Mouse (Mus musculus): ENCODE results near the gene Wbp2nl.
A peak's percentile ranks its signal among the peaks of the same experiment; 100 is the strongest.

Gene Wbp2nl

GRCm38 (mm10) chr15:82319613-82320012, 20.9 kb downstream of the Wbp2nl start:
- no peak for DNase-seq (ENCODE audit: low spot score in 2 of 2)

- DNase-seq (ENCODE audit: low spot score in 2 of 2), result no peak
These were observed 23.4 kb downstream of the Wbp2nl start for GRCm38 (mm10) chr15:82322195-82322594.

DNA sequence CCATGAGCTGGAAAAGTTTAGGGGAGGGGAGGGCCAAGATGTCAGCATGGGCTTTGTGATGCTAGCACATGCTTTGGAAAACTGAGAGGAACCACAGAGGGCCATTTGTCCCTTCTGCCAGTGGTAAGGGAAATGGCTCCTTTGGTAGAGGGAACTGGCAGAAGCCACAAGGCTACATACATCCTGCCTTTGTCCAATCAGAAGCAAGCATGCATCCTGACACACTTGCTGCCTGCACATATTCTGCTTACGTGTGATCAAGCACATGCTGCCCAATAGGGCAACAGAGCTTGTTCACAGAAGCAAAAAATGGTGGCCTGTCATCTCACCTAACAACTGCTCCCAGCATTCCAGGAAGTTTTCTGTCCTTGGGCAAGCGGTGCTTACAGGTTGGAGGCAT, 26.6 kb downstream of the Wbp2nl start:
- DNase-seq (ENCODE audit: low spot score in 2 of 2), result no peak

- no peak for DNase-seq (ENCODE audit: low spot score in 2 of 2)
These were observed 36.4 kb downstream of the Wbp2nl start for GRCm38 (mm10) chr15:82335194-82335593.

DNA sequence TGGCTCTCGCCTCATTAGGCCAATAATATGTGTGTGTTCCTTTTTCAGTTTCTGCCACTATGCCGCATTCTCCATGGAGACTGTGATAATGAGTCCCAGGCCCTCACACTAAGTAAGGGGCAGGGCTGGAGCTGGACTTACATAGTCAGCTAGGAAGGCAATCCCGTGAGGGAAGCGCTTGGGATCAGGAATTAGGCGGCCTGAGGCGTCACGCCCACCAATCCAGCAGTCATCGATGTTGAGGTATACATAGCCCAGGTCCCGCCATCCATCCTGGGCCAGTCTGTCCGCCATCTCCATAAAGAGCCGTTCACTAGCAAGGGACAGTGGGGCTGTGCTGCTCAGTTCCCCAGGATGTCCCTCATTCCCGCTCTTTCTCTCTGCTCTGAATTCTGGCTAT, 37.9 kb downstream of the Wbp2nl start:
- no peak for DNase-seq (ENCODE audit: low spot score in 2 of 2)

DNA sequence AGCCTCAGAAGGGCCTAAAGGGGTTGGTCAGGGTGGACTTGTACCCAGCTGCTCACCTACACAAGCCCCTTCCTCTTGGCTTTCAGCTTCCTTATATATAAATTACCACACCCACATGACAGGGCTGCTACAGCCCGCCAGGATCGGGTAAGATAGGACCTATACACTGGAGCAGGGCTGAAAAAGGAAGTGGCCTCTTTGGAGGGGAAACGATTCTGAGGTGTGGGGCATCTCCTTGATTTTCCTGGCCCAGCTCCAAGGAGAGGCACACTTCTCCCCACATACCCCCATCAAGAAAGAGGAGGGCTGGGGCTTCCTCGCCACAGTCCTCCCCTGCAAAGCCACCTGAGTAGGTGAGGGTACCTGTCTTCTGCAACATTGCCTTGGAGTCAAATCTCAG, 39.1 kb downstream of the Wbp2nl start:
- DNase-seq (ENCODE audit: low spot score in 2 of 2), result no peak

GRCm38 (mm10) chr15:82338593-82339112, 39.9 kb downstream of the Wbp2nl start, which contains the start of the genes Naga, Pheta2 and Smdt1:
Gene Naga, minus strand, starts transcription at chr15:82338925.
Gene Pheta2, plus strand, starts transcription at chr15:82338942.
Gene Smdt1, plus strand, starts transcription at chr15:82338959.
- DNase-seq (ENCODE audit: low spot score in 2 of 2), result peak; percentile 91 to 94

DNA sequence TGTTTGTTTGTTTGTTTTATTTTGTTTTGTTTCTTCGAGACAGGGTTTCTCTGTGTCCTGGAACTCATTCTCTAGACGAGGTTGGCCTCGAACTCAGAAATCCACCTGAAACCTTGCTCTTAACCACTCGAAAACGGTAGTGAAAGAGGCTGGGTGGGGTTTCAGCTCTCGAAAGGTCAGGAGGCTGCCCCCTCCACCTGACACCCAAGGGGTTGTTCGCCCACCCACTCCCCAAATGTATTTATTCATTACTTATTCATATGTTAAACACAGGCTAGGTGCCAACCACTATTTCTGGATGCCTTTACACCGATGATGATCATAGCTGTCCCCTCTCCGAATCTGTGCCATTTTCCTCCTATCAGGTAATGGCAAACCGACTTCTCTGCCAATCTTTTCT, 40.4 kb downstream of the Wbp2nl start:
- no peak for DNase-seq (ENCODE audit: low spot score in 2 of 2)

DNA sequence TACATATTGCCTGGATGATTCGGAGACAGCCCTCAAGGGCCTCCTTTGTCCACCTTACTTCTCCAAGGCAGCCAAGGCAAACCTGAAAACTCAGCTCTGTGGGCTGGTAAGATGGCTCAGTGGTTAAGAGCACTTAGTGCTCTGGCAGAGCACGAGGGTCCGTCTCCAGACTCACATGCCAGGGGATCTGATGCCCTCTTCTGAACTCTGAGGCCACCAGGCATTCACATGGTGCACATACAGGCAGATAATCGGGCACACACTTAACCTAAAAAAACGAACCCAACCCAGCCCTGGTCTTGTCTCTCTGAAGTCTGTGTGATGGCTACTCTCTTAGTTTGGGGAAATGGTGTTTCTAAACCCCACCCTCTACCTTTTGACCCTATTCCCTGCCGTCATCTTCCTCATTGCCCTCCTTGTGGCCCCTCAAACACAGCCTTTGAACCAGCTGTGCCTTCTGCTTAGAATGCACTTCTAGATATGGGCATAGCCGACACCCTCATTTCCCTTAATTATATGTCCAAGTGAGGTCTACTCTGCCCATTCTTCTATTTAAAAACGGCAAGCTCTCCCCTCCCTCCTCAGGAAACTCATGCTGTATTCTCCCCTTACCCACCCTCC, 41.0 kb downstream of the Wbp2nl start:
- no peak for DNase-seq (ENCODE audit: low spot score in 2 of 2)

DNA sequence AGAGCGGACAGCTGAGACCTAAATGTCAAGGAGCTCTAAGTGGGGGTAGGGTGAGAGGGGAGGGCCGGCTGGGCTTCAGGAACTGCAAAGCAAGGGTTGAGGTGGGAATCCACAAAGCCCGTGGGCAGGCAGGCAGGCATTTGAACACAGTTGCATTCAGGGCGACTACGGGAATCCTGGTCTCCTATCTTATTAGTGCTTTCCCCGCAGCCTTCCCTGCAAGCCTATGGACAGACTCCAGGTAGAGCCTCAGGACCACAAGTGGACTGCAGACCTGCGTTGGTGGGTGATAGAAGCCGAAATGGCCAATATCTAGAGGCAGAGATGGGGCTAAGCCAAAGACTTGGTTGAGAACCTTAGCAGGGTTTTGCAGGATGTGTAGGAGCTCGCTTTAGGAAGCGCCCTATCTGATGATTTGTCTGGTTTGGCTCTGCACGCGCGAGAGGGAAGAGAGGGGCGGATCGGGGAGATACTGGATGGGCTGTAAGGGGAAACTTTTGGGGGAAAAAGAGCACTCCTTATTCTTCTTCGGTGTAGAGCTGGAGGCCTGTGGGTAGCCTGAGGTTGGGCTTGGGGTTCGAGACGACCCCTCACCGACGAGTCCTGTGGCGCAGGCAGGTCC, 41.8 kb downstream of the Wbp2nl start:
- DNase-seq (ENCODE audit: low spot score in 2 of 2), result no peak

- no peak for DNase-seq (ENCODE audit: low spot score in 2 of 2)
These were observed 42.3 kb downstream of the Wbp2nl start for GRCm38 (mm10) chr15:82341036-82341501.

DNA sequence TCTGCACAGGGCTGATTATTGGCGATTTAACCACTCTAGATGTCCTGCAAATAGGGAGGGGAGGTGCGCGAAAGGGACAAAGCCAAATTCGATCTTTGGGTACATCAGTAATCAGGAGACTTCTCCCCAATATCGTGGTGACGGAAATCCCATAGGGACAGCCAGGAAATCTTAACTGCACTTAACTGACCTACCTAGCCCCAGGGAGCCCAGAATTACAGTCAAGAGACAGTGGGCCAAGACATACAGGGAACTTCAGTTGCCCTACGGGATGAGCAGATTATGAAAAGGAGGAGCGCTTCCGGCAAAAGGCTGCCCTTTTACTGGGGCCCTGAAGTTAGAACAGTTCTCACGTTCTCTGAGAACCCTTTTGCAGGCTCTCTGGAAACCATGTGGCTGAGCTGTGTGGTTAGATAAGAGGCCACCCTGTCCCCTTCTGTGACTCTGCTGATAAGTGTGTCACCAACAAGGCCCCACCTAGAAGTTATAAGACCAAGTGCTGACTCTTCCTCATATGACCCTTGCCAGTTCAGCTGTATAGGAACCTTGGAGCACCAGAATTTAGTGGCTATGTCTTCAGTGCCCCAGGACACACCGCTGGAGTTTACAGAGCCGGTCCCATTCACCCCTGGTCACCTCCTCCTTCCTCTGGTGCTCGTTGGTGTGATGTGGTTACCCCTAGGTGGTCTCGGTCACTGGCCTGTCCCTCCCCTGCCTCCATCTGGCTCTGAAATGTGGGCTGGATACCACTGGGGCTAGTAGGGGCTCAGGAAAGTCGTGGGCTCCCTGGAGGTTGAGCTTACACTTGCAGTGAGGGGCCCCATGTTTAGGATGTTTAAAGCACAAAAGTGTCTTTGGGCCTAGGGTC, 43.2 kb downstream of the Wbp2nl start:
- no peak for DNase-seq (ENCODE audit: low spot score in 2 of 2)

DNA sequence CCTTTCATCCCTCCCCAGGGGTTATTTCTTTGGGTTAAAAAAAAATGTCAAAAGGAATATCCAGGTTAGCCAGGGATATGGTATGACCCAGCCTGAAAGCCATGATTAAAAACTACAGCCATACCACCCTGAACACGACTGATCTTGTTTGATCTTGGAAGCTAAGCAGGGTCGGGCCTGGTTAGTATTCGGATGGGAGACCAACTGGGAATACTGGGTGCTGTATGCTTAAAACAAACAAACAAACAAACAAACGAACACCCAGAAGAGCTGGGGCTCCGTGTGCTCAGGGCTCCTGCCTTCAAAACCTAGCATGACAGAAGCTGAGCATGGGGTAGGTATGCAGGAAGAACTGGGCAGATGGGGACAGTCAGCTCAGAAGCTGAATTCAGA, 43.8 kb downstream of the Wbp2nl start:
- no peak for DNase-seq (ENCODE audit: low spot score in 2 of 2)

DNA sequence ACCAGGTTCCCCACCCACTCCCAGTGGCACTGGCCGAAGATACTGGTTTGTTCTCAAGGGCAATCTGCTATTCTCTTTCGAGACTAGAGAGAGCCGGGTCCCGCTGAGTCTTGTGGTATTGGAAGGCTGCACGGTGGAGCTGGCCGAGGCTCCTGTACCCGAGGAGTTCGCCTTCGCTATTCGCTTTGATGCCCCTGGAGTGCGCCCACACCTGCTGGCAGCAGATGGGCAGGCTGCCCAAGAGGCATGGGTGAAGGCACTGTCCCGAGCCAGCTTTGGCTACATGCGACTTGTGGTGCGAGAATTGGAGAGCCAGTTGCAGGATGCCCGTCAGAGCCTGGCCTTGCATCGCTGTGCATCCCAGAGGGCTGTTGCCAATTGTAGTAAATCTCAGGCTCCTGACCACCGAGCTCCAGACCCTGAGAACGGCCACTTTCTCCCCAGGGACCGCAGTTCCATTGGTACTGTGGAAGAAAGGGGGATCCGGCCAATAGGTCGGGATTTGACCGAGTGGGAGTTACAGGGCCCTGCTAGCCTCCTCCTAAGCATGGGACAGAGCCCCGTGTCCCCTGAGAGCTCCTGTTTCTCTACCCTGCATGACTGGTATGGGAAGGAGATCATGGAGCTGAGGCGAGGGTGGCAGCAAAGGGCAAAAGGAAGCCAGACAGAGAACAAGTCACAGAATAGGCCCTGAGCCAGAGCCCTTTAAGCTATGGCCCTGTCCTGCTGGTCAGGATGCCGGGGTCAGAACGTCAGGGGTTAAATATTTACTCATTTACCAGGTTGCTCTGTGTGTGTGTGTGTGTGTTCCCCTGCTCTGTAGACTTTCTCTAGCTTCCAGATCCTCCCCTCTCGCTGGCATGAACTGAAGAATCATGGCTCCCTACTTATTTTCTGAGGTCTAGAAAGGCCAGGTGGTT, 44.9 kb downstream of the Wbp2nl start:
- no peak for DNase-seq (ENCODE audit: low spot score in 2 of 2)

DNA sequence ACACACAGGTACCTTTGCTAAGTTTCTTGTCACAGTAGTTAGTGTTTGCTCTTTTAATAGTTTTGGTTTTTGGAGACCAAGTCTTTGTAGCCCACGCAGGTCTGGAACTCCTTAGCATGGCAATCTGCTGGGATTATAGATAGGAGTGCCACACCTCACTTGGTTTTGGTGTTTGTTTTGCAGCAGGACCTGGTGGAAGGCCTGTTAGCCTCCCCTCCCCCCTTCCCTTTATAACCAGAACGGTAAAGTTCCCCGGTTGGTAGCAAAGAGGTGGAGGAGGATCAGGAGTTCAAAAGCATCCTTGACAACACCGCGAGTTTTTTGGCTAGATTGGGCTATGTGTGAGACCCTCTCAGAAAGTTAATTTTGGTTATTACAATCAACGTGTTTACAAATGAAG, 46.2 kb downstream of the Wbp2nl start:
- no peak for DNase-seq (ENCODE audit: low spot score in 2 of 2)

GRCm38 (mm10) chr15:82345820-82346470, 47.2 kb downstream of the Wbp2nl start:
- peak; percentile 97 to 99 for DNase-seq (ENCODE audit: low spot score in 2 of 2)

GRCm38 (mm10) chr15:82346580-82347302, 48.0 kb downstream of the Wbp2nl start:
- no peak for DNase-seq (ENCODE audit: low spot score in 2 of 2)

DNA sequence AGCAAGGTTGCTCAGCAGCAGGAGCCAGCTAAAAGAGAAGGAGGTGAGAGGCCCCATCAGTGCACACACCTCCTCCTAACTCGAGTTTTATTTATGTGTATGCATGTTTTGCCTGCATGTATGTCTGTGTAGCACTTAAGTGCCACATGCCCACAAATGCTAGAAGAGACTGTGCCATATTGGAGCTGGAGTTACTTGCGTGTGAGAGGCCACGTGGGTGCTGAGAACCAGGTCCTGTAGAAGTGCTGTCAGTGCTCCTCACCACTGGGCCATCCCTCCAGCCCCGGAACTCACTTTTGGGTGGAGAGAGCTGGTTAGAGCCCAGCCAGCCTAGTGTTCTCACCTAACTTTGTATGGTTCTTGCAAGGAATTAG, 48.5 kb downstream of the Wbp2nl start:
- no peak for DNase-seq (ENCODE audit: low spot score in 2 of 2)

- DNase-seq (ENCODE audit: low spot score in 2 of 2), result no peak
These were observed 49.1 kb downstream of the Wbp2nl start for GRCm38 (mm10) chr15:82347852-82348251.
